Mouse (Mus musculus): ENCODE data around the gene C1qtnf9. TPM values are rescaled to one million over a fixed set of nuclear protein-coding genes. Genes with fewer than 3 reads are reported as not detected.
A peak's percentile ranks its signal among the peaks of the same experiment; 100 is the strongest.

Gene C1qtnf9
- total and polyA plus RNA-seq, 2 experiments, result 0.07 to 0.46 TPM

- Histone ChIP-seq H3K9ac (ENCODE audit: low read depth, low read length) (no peak overlapping the region), H3K4me3 (ENCODE audit: insufficient read depth, low read depth, low read length) (no peak overlapping the region), H3K36me3 (ENCODE audit: control insufficient read depth, insufficient read depth, low read length) (peaks cover 8% of the 10 kb centered on the region), H3K79me2 (ENCODE audit: control insufficient read depth, insufficient read depth, low read length) (no peaks in the 10 kb centered on the region), H3K27ac (replicated peaks; ENCODE audit: insufficient read depth, low read depth, low read length) (no peak overlapping the region), H3K27me3 (ENCODE audit: control insufficient read depth, insufficient read depth, low read length) (no peaks in the 10 kb centered on the region), H3K4me1 (ENCODE audit: control insufficient read depth, insufficient read depth, low read length) (no peaks in the 10 kb centered on the region)
- DNase-seq (ENCODE audit: extremely low read depth, low read depth, low spot score), result peak; percentile 33
- TF ChIP-seq POLR2A (IDR thresholded peaks at IDR 0.05; ENCODE audit: extremely low read depth, insufficient read depth, low read length) (no peak), CTCF (IDR thresholded peaks at IDR 0.05; ENCODE audit: low read depth, low read length) (peak; percentile 74)
- 41% methylated on average over 3 of the region's 3 CpGs for WGBS
Observed at GRCm38 (mm10) chr14:60790103-60790502, 22.2 kb downstream of the C1qtnf9 start.

GRCm38 (mm10) chr14:60796600-60797322, 28.8 kb downstream of the C1qtnf9 start:
- H3K4me3 ChIP-seq (ENCODE audit: insufficient read depth, low read depth, low read length), result no peak overlapping the region
- TF ChIP-seq CTCF (IDR thresholded peaks at IDR 0.05; ENCODE audit: low read depth, low read length), result no peak
- TF ChIP-seq POLR2A (IDR thresholded peaks at IDR 0.05; ENCODE audit: extremely low read depth, insufficient read depth, low read length), result no peak
- no peaks in the 10 kb centered on the region for H3K79me2 ChIP-seq (ENCODE audit: control insufficient read depth, insufficient read depth, low read length)
- no peak overlapping the region for H3K9ac ChIP-seq (ENCODE audit: low read depth, low read length)
- no peaks in the 10 kb centered on the region for H3K27me3 ChIP-seq (ENCODE audit: control insufficient read depth, insufficient read depth, low read length)
- H3K27ac ChIP-seq (replicated peaks; ENCODE audit: insufficient read depth, low read depth, low read length), result peak overlapping the region; percentile 1
- WGBS, result 28% methylated on average over 4 of the region's 4 CpGs
- no peaks in the 10 kb centered on the region for H3K36me3 ChIP-seq (ENCODE audit: control insufficient read depth, insufficient read depth, low read length)
- H3K4me1 ChIP-seq (ENCODE audit: control insufficient read depth, insufficient read depth, low read length), result peaks cover 2% of the 10 kb centered on the region
- DNase-seq (ENCODE audit: extremely low read depth, low read depth, low spot score), result peak; percentile 96

GRCm38 (mm10) chr14:60797596-60797995, 29.7 kb downstream of the C1qtnf9 start:
- no peaks in the 10 kb centered on the region for H3K36me3 ChIP-seq (ENCODE audit: control insufficient read depth, insufficient read depth, low read length)
- 68% methylated on average over 5 of the region's 5 CpGs for WGBS
- no peak for DNase-seq (ENCODE audit: extremely low read depth, low read depth, low spot score)
- no peaks in the 10 kb centered on the region for H3K27me3 ChIP-seq (ENCODE audit: control insufficient read depth, insufficient read depth, low read length)
- no peak overlapping the region for H3K9ac ChIP-seq (ENCODE audit: low read depth, low read length)
- H3K4me3 ChIP-seq (ENCODE audit: insufficient read depth, low read depth, low read length), result no peak overlapping the region
- H3K4me1 ChIP-seq (ENCODE audit: control insufficient read depth, insufficient read depth, low read length), result peaks cover 2% of the 10 kb centered on the region
- no peaks in the 10 kb centered on the region for H3K79me2 ChIP-seq (ENCODE audit: control insufficient read depth, insufficient read depth, low read length)
- TF ChIP-seq CTCF (IDR thresholded peaks at IDR 0.05; ENCODE audit: low read depth, low read length) (no peak), POLR2A (IDR thresholded peaks at IDR 0.05; ENCODE audit: extremely low read depth, insufficient read depth, low read length) (no peak)
- no peak overlapping the region for H3K27ac ChIP-seq (replicated peaks; ENCODE audit: insufficient read depth, low read depth, low read length)

GRCm38 (mm10) chr14:60798721-60799120, 30.8 kb downstream of the C1qtnf9 start:
- Histone ChIP-seq H3K27ac (replicated peaks; ENCODE audit: insufficient read depth, low read depth, low read length) (no peak overlapping the region), H3K4me1 (ENCODE audit: control insufficient read depth, insufficient read depth, low read length) (peaks cover 2% of the 10 kb centered on the region), H3K36me3 (ENCODE audit: control insufficient read depth, insufficient read depth, low read length) (no peaks in the 10 kb centered on the region), H3K79me2 (ENCODE audit: control insufficient read depth, insufficient read depth, low read length) (no peaks in the 10 kb centered on the region), H3K9ac (ENCODE audit: low read depth, low read length) (no peak overlapping the region), H3K4me3 (ENCODE audit: insufficient read depth, low read depth, low read length) (no peak overlapping the region), H3K27me3 (ENCODE audit: control insufficient read depth, insufficient read depth, low read length) (no peaks in the 10 kb centered on the region)
- TF ChIP-seq POLR2A (IDR thresholded peaks at IDR 0.05; ENCODE audit: extremely low read depth, insufficient read depth, low read length) (no peak), CTCF (IDR thresholded peaks at IDR 0.05; ENCODE audit: low read depth, low read length) (no peak)
- 95% methylated on average over 4 of the region's 4 CpGs for WGBS
- no peak for DNase-seq (ENCODE audit: extremely low read depth, low read depth, low spot score)

- Histone ChIP-seq H3K27ac (replicated peaks; ENCODE audit: insufficient read depth, low read depth, low read length) (no peak overlapping the region), H3K9ac (ENCODE audit: low read depth, low read length) (no peak overlapping the region), H3K4me3 (ENCODE audit: insufficient read depth, low read depth, low read length) (no peak overlapping the region), H3K4me1 (ENCODE audit: control insufficient read depth, insufficient read depth, low read length) (peaks cover 2% of the 10 kb centered on the region), H3K36me3 (ENCODE audit: control insufficient read depth, insufficient read depth, low read length) (no peaks in the 10 kb centered on the region), H3K27me3 (ENCODE audit: control insufficient read depth, insufficient read depth, low read length) (no peaks in the 10 kb centered on the region), H3K79me2 (ENCODE audit: control insufficient read depth, insufficient read depth, low read length) (no peaks in the 10 kb centered on the region)
- 43% methylated on average over 9 of the region's 9 CpGs for WGBS
- TF ChIP-seq CTCF (IDR thresholded peaks at IDR 0.05; ENCODE audit: low read depth, low read length) (peak; percentile 33; the same call in 1 of the 2 replicates), POLR2A (IDR thresholded peaks at IDR 0.05; ENCODE audit: extremely low read depth, insufficient read depth, low read length) (no peak)
- DNase-seq (ENCODE audit: extremely low read depth, low read depth, low spot score), result peak; percentile 46
Observed at GRCm38 (mm10) chr14:60799762-60800728, 32.1 kb downstream of the C1qtnf9 start.
